Mouse (Mus musculus): ENCODE measurements around the gene Fgfr2. TPM values are rescaled to one million over a fixed set of nuclear protein-coding genes. Genes with fewer than 3 reads are reported as not detected.
"Not testable (repeated sequence)": the region's sequence is repeated elsewhere in the genome, so short reads cannot be mapped to it uniquely, and the experiment has no call there.

Gene Fgfr2
- total RNA-seq, 2 experiments from 2014 or later = 47.6 to 49.5 TPM

DNA sequence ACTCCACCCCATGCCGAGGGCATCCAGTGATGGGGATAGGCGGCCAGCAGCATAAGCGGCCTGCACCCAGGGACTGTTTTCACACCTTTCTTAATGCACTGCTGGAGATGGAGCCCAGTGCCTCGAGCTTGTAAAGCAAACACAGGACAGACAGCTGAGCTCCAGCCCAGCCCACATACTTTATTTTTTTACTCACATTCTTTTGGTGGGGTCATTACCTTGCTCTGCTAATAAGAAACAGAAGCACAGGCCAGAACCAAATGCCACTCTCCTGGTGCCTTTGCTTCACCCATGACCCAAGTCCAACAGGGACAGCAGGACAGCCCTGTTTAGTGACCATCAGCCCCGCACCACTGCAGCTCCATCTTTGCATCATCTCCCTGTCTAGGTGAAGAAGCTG is 2961.6 kb downstream of the Fgfr2 start:
- no peak overlapping the region for H3K27ac ChIP-seq
- no peak for DNase-seq (ENCODE audit: low spot score in 2 of 2)
- no peak overlapping the region for H3K4me3 ChIP-seq
- TF ChIP-seq CTCF (conservative IDR thresholded peaks at IDR 0.05) = no peak

DNA sequence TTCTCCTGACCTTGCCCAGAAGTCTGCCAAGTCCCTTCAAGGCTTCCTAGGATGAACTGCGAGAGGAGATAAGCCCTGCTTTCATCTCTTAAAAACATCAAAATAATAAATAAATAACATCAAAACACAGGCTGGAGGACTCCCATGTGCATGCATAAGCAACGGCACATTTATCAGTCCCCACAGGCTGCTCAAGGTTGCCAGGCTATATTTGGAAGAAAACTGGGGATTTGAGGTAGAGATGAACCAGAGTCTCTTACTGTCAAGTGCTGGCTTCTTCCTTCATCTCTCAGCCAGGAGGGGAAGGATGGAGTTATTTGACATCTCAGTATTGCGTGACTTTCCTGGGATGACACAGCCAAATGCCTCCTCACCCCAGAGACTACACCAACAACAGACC is 2964.3 kb downstream of the Fgfr2 start:
- no peak overlapping the region for H3K27ac ChIP-seq
- TF ChIP-seq CTCF (conservative IDR thresholded peaks at IDR 0.05) = no peak
- H3K4me3 ChIP-seq = no peak overlapping the region
- no peak for DNase-seq (ENCODE audit: low spot score in 2 of 2)

DNA sequence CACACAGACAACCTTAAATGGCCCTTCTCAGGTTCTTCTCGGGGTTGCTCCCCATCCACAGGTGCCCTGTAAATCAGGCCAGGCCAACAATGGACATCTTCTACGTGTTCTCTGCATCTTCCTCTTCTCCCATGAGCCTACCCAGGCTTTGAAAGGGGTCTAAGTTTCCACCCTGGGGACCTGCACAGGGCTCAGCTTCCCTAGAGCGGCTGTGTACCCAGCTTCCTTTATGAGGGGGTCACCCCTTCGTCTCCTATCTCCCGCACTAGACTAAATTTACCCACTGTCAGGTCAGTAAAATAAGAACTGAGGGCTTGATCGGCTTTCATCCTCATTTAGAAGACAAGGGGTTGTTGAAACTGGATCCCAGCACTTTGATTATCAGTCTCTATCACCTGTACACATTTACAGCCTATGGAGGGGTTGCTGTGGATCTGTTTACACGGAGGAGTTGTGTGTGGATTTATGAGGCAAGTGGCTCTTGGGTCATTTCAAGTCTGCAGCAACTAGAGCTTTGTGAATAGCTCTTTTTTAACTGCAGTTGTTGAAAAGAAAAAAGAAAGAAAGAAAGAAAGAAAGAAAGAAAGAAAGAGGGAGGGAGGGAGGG is 2969.7 kb downstream of the Fgfr2 start:
- DNase-seq (ENCODE audit: low spot score in 2 of 2) = no peak
- H3K27ac ChIP-seq = no peak overlapping the region
- no peak for TF ChIP-seq CTCF (conservative IDR thresholded peaks at IDR 0.05)
- no peak overlapping the region for H3K4me3 ChIP-seq

- Histone ChIP-seq H3K4me3 (no peak overlapping the region), H3K27ac (no peak overlapping the region)
- no peak for TF ChIP-seq CTCF (conservative IDR thresholded peaks at IDR 0.05)
- no peak for DNase-seq (ENCODE audit: low spot score in 2 of 2)
These were observed 2974.2 kb downstream of the Fgfr2 start for GRCm38 (mm10) chr7:130148906-130149305.

DNA sequence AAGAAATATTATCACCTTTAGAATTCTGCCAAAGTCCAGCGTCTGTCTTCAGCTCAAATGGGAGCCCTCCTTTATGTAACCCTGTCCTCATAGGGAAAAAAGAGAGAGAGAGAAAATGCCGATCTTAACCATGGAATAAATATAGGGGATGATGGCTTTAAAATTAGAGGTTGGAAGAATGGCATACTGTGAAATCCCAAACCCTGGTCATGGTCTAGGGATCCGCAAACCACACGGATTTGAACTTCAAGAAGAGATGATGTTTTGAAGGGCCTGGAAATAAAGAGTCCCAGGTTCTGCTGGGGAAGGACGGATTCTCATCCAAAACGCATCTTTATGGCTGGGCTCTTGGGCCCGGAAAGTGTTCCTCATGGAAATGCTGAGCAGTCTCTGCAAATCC is 2975.9 kb downstream of the Fgfr2 start:
- no peak for TF ChIP-seq CTCF (conservative IDR thresholded peaks at IDR 0.05)

DNA sequence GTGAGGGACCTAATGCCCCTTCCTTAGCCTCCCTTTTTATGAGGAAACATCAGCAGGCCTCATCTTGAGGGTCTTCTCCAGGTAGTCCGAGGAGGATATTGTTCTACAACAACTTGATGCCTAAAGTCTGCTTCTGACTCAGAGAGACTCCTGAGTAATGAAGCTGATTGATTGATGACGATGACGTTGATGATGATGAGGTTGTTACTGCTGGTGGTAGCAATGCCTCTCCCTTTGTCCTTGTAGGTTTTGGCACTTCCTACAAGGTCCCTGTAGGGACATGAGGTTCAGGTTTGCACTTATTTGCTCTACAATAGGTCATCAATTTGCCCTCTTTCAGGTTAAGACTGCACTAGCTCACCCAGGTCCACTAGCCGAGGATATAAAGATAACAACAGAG is 2977.9 kb downstream of the Fgfr2 start:
- no peak for TF ChIP-seq CTCF (conservative IDR thresholded peaks at IDR 0.05)
- no peak for DNase-seq (ENCODE audit: low spot score in 2 of 2)
- no peak overlapping the region for H3K27ac ChIP-seq
- no peak overlapping the region for H3K4me3 ChIP-seq

More for the DNA sequence above, 2975.9 kb downstream of the Fgfr2 start:
- H3K4me3 ChIP-seq = no peak overlapping the region
- H3K27ac ChIP-seq = no peak overlapping the region
- no peak for DNase-seq (ENCODE audit: low spot score in 2 of 2)

GRCm38 (mm10) chr7:130143371-130143770 is 2979.8 kb downstream of the Fgfr2 start:
- TF ChIP-seq CTCF (conservative IDR thresholded peaks at IDR 0.05) = no peak
- H3K27ac ChIP-seq = no peak overlapping the region
- DNase-seq (ENCODE audit: low spot score in 2 of 2) = no peak
- H3K4me3 ChIP-seq = no peak overlapping the region

DNA sequence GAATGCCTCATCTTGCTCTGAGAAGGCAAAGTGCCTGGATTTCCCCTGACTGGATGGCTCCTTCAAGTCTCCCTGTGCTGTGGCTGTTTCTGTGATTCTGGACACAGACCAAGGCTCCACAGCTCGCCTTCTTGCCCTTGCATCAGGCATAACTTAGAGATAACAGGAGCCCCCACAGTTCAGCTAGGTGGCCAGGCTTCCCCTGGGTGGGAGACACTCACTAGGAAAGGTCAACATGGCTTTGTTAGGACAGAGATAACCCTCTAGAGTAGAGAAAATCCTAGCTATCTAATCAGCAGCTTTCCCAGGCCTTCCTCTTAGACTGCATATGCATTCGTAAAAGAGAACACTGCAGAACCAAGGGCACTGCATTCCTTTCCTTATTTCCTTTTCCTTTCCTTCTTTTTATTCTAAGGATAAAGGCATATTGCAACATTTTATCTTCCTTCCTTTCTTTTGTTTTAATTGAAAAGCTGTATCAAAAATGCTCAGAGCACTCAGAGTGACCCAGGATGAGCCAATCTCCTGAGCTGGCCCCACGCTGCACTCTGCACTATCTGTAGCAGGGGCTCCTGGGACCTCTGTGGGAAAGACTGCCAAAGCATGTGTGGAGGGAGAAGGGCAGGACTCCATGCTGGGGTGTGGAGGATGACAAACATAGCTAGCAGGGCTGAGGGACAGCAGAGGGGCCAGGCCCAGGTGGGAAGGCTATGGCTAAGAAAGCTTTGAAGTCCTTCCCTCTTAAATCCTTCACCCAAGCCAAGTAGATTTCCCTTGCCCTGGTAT is 2981.9 kb downstream of the Fgfr2 start:
- TF ChIP-seq CTCF (conservative IDR thresholded peaks at IDR 0.05) = no peak
- no peak for DNase-seq (ENCODE audit: low spot score in 2 of 2)
- Histone ChIP-seq H3K27ac (no peak overlapping the region), H3K4me3 (no peak overlapping the region)

- DNase-seq (ENCODE audit: low spot score in 2 of 2) = no peak
- Histone ChIP-seq H3K27ac (no peak overlapping the region), H3K4me3 (no peak overlapping the region)
- TF ChIP-seq CTCF (conservative IDR thresholded peaks at IDR 0.05) = no peak
These were observed 2988.2 kb downstream of the Fgfr2 start for GRCm38 (mm10) chr7:130134924-130135365.

DNA sequence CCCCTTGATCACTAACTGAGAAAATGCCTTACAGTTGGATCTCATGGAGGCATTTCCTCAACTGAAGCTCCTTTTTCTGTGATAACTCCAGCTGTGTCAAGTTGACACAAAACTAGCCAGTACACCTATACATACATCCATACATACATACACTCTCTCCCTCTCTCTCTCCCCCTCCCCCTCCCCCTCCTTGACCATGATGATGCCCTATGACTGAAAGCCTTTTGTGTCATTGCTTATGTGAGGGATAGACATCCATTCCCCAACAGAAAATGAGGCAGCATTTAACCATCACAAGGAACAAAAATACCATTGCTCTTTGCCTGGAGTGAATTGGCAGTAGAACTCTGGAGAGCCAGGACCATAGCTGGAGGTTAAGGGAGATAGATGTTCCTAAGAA is 2988.7 kb downstream of the Fgfr2 start:
- H3K27ac ChIP-seq; H3K4me3 ChIP-seq; DNase-seq (ENCODE audit: low spot score in 2 of 2): not testable (repeated sequence)

- DNase-seq (ENCODE audit: low spot score in 2 of 2) = no peak
- H3K4me3 ChIP-seq = no peak overlapping the region
- no peak for TF ChIP-seq CTCF (conservative IDR thresholded peaks at IDR 0.05)
- peak overlapping the region; percentile 32; the same call in 1 of the 2 replicates for H3K27ac ChIP-seq
These were observed 2992.9 kb downstream of the Fgfr2 start for GRCm38 (mm10) chr7:130130226-130130625.

DNA sequence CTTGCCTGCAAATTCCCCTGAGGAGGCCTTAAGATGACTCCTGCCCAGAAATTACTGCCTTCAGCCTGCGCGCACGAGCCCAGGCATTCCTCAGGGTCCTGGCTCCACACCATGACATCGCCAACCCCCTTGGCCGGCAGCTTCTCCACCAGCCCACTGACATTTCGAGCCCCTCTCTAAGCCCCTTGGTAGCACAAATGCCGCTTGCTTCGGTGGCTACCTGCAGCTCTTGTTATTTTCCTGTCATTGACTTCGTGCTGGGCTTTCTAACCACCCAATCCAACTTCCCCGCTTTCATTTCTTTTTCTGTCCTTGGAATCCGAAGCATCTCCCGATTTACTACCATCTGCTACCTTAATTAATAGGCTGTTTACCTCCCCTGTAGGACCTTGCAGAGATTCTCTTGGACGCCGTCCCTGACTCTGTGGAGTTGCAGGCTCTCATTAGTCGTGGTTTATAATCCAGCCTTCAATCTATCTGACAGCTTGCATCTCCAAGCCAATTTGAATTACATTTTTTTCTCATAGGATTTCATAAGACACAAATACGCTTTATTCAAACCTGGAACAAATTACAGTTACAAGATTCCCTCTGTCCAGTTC is 2993.7 kb downstream of the Fgfr2 start:
- peak; percentile 18 to 60 for DNase-seq (ENCODE audit: low spot score in 2 of 2)
- no peak overlapping the region for H3K4me3 ChIP-seq
- no peak for TF ChIP-seq CTCF (conservative IDR thresholded peaks at IDR 0.05)
- peak overlapping the region; percentile 32; the same call in 1 of the 2 replicates for H3K27ac ChIP-seq

- H3K4me3 ChIP-seq = no peak overlapping the region
- TF ChIP-seq CTCF (conservative IDR thresholded peaks at IDR 0.05) = no peak
- no peak for DNase-seq (ENCODE audit: low spot score in 2 of 2)
- no peak overlapping the region for H3K27ac ChIP-seq
These were observed 3001.6 kb downstream of the Fgfr2 start for GRCm38 (mm10) chr7:130121507-130121906.
